Mouse (Mus musculus) CD4-positive, CD25-positive, alpha-beta regulatory T cell, adult 2 months (primary cell): ENCODE measurements around the gene Selenom.

Source experiments
- DNase-seq: peaks from one replicate; pipeline ENCODE4 v3.0.0-alpha.2; 2012; ENCODE audit warnings: low read depth, low spot score

Gene Selenom

GRCm38 (mm10) chr11:3513291-3513690, 1.2 kb upstream of the Selenom start:
- DNase-seq = no peak

DNA sequence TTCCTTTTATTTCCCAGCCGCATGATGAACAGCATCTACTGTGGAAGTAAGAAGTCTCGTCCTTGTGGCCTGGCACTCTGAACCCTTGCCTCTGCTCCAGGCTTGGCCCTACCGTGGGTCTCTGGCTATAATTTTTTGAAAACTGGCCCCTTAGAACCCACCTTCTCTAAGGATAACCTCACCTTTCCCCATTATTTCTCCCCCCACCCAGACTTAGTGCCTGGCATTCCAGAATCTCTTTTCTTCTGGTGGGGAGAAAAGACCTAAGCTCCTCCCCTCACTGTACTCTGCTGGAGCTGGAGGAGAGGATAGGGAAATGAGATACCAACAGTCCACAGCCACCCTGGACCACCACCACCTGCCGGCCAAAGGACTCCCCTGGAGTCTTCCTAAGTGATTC, 732 bp downstream of the Selenom start:
- no peak for DNase-seq

- no peak for DNase-seq
Measured at GRCm38 (mm10) chr11:3515637-3516036, 1.2 kb downstream of the Selenom start.

- DNase-seq = no peak
Measured at GRCm38 (mm10) chr11:3516121-3516520, 1.6 kb downstream of the Selenom start.

DNA sequence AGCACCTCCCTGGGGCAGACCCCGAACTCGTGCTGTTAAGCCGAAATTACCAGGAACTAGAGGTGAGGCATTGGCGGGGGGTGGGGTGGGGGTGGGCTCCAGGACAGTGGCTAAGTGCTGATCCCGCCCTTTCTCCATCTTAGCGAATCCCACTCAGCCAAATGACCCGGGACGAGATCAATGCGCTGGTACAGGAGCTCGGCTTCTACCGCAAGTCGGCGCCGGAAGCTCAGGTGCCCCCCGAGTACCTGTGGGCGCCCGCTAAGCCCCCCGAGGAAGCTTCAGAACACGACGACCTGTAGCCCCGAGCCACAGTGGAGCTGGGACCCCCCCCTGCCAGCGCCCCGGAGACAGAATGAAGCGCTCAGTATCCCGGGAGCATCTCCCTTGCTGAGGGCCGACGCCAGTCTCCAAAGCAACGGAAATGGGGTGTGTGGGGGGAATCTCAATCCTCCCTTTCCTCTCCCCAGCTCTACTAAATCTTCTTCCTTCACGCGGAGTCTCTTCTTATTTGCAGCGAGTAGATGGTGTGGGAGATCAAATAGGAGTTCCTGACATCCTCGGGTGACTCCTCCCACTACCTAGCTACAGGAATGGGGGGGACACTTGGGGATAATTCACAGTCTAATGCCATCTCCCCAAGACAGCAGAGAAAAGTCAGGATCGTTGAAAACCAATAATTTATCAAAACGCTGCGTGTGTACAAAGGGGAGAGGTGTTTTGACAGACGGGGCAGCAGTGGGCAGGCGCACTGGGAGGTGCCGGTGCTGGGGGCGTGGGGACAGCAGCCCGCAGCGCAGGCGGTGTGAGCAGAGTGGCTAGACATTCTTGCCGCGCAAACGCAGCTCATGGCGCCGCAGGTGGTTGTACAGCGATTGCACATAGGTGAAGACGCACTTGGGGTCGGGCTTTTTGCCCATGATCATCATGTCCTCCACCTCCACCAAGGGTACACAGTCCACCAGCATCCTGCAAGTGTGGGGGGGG, 2.7 kb downstream of the Selenom start:
- peak; percentile 66 for DNase-seq

GRCm38 (mm10) chr11:3517846-3518732, 3.6 kb downstream of the Selenom start:
- DNase-seq = no peak

DNA sequence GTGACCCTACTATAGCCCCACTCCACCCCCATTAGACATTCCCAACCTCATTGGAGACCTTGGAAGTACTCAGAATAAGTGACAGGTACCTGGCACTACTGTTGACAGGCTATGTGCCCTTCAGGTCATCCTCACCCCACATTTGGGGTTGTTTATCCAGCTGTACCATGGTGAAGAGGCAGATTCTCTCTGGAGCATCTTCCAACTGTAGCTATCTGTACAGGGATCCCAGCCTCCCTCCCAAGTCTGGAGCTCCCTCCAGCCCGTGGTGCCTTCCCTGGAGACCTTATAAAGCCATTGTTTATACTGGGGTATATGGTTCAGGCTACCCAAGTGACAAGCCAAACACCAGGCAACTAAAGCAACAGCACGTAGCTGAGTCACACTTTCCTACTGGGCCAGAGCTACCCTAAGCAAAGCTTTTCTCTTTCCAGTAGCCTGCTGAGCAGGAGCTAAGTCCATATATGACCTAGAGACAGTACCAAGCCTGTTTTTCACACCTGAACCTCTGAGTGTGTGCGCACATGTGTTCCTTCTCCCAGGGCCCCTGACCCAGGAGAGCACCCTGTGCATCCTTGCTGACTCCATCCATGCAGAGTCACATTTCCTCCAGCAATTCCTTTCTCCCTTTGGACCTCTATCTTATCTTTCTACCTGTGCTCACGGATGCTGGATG, 4.7 kb downstream of the Selenom start:
- no peak for DNase-seq

- DNase-seq = no peak
Measured at GRCm38 (mm10) chr11:3519756-3520398, 5.4 kb downstream of the Selenom start.

GRCm38 (mm10) chr11:3520919-3521318, 6.4 kb downstream of the Selenom start:
- no peak for DNase-seq

DNA sequence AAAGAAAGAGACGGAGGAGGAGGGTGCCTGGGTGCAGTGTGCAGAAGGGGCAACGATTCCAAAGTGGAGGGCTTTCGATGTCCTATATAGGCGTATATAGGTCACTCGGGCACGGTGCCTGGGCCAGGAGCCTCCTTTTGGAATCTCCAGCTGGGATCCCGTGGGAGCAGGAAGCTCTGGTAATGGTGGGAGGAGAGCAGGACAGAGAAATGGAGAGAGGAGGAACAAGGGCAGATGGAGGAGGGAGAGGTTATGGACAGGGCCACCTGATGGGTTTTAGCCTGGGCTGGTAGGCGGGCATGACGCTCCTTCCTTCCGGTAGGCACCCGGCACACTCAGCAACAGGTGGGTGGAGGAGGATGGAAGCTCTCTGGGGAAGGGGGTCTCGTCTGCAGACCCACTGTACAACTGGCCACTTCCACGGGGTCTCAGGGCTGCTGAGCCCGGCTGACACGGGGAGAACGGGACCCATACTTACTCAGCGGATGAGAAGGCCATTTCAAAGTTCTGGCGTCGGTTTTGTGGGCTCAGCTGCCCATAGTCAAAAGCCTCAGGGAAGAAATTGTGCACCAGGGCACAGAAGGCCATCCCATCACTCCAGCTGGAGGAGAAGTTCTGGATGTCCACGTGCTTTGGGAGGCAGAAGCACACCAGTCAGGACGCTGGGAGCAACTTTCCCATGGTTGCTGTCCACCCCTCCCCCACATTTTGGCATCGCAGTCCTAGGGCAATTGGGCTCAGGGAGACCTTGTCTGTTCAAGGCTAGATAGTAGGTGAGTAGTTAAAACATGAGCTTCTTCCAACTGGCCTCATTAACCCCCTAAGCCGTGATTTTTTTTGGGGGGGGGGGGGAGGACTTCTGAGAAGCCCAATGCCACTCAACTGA, 7.1 kb downstream of the Selenom start:
- no peak for DNase-seq

- no peak for DNase-seq
Measured at GRCm38 (mm10) chr11:3522285-3523000, 8.0 kb downstream of the Selenom start.

DNA sequence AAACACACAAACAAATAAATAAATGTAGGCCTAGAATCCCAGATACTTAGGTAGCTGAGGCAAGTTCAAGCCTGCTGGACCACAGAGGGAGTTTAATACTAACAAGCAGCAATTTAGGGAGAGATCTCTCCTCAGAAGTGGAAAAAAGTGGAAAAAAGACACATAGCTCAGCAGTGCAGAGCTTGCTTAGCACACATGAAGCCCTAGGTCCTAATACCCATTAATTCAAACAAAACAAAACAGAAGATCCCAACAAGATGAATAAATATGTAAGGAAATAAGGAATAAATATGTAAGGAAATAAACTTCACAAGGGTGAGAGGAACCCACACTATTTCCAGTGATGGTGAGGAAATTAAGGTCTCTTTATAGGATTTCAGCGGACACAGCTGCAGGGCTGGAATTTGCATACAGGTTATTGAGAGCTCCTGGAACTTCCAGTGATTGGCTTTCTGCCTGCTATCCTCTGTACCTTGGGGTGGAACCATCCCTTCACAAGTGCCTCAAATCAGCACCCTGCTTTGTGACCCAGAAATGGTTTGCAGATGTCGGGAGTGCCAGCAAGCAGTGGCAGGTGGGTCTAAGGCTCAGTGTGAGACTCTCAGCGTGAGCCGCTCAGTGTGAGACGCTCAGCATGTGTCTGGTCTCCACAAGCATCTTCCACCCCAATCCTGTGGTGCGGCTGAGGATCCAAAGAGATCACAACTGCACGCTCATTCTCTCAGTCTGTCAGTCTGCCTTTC, 9.5 kb downstream of the Selenom start:
- no peak for DNase-seq

- no peak for DNase-seq
Measured at GRCm38 (mm10) chr11:3525560-3525959, 11.1 kb downstream of the Selenom start.

- DNase-seq = no peak
Measured at GRCm38 (mm10) chr11:3526207-3526606, 11.7 kb downstream of the Selenom start.

DNA sequence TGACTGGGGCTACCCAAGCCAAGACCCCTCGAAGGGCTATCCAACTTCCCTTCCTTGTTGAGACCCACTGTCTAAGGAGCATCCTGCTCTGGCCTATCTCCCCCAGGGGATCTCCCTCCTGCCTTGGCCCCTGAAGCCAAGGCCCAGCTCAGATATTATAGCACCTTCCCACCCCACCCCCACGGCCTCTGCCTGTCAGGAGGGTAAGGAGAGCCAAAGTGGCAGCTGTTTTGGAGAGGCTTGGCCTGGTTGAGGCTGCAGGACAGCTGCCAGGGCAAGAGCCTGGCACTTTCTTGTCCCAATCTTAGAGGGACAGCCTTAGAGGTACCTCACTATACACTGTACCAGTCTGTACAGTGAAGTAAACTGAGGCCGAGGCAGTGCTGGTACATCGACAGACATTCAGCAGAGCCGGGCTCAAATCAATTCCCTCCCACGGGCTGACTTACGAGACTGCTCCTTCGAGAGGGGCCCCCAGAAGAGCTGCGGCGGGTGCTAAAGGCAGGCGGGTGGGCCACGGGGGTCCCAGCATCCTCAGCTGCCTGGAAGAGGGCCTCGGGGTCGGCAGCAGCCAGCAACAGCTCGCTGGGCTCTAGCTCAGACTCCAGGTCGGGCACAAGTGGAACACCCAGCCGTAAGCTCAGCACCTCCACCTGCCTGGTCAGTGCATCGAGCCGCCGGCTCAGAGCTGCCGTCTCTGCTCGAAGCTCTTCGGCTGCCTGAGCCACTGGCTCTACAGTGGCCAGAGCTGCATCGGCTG, 12.7 kb downstream of the Selenom start:
- DNase-seq = no peak

GRCm38 (mm10) chr11:3527766-3528165, 13.3 kb downstream of the Selenom start:
- no peak for DNase-seq

- no peak for DNase-seq
Measured at GRCm38 (mm10) chr11:3528208-3528607, 13.7 kb downstream of the Selenom start.
